Mouse (Mus musculus) embryo, embryonic 11 days (tissue): ENCODE data around the gene Ndufa11.

Source experiments
- DNase-seq: peaks from one replicate; pipeline ENCODE4 v3.0.0-alpha.2; 2015

Gene Ndufa11

DNA sequence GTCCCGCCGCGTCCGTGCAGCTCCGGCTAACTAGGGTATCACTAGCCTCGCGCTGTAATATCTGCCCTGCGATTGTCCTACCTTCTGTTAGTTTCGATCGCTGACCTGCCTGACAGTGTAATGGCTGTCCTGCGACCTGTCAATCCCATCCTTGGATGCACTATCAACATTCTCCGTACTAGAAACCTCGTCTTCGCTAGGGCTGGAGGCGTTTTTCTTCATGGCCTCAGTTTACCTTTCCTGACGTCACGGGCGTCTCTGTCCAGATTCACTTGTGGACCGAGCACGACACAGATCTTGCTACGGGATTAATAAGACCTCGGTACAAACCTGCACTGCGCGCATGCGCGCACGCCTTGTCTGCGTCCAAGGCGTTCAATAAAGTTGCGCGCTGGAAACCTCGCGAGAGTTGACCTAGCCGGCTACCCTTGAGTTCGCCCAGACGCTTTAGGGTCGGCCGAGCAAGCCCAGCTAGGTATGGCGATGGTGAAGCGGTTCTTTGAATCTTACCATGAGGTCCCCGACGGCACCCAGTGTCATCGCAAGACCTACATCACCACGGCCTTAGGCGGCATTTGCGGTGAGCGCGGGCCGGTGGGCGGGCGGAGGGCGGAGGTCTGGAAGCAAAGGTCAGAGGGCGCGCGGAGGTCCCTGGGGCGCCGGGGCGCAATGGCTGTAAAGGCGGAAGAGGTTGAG is at the start of gene Ndufa11, which contains the start of gene Vmac:
Ndufa11 (plus strand) TSS at position 405 of the 696 bp plus-strand sequence.
Vmac (minus strand) TSS at position 660 of the 696 bp plus-strand sequence.
- DNase-seq, result peak; percentile 100

GRCm38 (mm10) chr17:56668384-56669144 is 49.0 kb upstream of the Ndufa11 start:
- DNase-seq, result peak; percentile 91

GRCm38 (mm10) chr17:56669766-56670165 is 47.8 kb upstream of the Ndufa11 start:
- DNase-seq, result no peak

GRCm38 (mm10) chr17:56672941-56673646 is 44.5 kb upstream of the Ndufa11 start, which contains the start of gene Ranbp3:
Gene Ranbp3 (plus strand): TSS chr17:56673294.
- peak; percentile 100 for DNase-seq

- DNase-seq, result no peak
Observed at GRCm38 (mm10) chr17:56673647-56674416, 43.7 kb upstream of the Ndufa11 start.

GRCm38 (mm10) chr17:56681791-56682190 is 35.8 kb upstream of the Ndufa11 start:
- no peak for DNase-seq

DNA sequence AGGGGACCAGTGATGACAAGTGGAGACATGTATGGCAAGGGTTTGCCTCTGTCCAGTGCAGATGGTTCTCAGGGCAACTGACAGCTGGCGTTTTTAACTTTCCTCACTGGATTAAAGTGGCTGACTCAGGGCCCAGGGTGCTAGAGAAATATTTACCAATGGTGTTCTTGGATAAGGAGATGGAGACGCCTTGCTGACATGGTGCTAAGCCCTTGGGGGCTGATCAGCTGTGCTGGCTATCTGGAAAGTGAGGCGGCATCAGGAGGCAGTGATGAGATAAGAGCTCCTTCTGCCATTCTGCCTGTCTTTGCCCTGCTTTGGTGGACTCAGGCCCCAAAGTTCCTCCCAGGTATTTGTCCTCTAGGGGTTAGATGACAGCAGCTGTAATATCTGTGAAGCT is 34.7 kb upstream of the Ndufa11 start:
- no peak for DNase-seq

DNA sequence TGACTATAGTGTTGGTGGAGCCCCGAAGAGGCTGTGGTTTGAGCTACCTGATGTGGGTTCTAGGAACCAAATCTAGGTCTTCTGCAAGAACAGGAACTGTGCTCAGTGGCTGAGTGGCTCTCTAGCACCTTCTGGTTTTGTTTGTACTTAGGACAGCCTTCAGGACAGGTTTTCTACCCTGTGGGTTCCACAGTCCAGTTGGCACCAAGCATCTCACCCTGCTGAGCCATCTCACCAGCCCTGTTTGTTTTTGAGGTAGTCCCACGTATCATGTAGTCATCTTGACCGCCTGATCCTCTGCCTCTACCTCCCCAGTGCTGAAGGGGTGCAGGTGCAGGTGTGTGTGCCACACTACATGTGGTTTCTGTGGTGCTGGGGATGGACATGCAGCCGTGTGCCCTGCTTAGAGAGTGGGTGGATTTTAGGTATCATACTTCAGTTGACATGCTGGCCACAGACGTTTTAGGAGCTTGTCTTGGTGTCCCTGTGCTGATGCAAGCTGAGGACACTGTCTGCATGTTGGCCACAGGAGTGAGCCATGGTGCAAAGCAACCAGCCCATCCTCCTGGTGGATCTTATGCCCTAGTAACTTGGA is 33.9 kb upstream of the Ndufa11 start:
- no peak for DNase-seq

DNA sequence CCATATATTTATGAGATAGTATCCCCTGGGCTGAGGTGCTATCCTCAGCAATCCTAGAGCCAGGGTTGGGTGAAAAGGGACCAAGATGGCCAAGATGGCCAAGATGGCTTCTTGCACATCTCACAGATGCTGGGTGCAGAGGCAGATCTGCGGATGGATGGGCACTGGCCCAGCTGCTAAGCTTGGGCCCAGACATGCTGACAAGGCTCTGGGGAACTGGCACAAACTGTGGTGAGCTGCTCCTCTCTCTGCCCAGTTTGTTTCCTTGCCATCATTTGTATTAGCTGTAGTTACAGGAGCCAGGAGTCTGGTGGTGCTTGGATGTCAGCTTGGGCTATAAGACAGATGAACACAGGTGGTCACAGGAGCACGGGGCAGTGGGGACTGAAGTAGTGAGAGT is 32.9 kb upstream of the Ndufa11 start:
- no peak for DNase-seq

- DNase-seq, result no peak
Observed at GRCm38 (mm10) chr17:56686801-56687200, 30.8 kb upstream of the Ndufa11 start.

DNA sequence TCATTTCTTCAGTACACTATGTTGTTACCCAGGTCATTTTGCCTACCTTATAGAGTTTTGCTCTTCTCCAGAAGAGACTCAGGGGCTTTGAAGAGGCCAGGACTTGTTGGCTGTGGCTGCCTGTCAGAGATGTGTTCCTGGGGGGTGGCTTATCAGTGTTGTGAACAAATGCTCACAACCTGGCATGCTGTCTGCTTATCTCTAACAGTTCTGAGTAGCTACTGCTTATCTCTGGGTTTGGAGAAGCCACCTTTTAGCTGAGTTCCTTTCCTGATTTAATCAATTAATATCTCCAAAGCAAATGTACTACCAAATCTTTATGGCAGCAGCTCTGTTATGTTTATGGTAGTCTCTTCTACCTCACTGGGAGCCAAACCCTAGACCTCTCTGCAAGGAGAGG is 29.5 kb upstream of the Ndufa11 start:
- DNase-seq, result no peak

DNA sequence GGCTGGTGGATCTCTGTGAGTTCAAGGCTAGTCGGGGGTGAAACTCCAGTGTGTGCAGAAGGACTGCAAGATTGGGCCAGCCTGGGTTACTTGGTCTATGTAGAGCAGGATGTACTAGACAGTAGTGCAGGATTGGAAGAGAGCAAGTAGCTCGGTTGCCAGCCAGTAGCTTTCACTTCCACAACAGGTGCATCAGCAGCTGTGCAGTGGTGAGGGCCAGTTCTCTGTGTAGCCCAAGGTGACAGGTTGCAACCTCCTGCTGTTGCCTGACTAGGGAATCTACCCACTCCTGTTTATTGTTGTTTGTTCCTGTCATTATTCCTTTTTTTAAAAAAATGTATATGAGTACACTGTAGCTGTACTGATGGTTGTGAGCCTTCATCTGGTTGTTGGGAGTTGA is 28.9 kb upstream of the Ndufa11 start:
- no peak for DNase-seq

DNA sequence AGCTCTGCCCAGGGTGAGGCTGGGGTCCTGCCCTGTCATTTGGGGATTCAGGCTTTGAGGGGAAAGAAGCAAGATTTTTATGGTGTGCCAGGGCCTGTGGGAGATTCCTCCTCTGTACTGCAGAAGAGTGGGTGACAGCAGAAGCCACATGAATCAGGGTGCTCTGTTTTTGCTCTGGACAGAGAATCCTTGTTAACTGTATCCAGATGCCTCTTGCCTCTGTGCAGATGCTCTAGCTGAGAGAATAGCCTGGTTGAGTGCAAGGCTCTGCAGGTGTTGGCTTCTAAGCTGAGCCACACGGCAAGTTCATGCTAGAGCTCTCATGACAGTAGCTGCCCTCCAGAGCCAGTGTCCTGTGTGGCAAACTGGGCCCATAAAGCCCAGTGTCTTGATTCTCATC is 24.2 kb upstream of the Ndufa11 start:
- no peak for DNase-seq

- DNase-seq, result no peak
Observed at GRCm38 (mm10) chr17:56693851-56694310, 23.7 kb upstream of the Ndufa11 start.

DNA sequence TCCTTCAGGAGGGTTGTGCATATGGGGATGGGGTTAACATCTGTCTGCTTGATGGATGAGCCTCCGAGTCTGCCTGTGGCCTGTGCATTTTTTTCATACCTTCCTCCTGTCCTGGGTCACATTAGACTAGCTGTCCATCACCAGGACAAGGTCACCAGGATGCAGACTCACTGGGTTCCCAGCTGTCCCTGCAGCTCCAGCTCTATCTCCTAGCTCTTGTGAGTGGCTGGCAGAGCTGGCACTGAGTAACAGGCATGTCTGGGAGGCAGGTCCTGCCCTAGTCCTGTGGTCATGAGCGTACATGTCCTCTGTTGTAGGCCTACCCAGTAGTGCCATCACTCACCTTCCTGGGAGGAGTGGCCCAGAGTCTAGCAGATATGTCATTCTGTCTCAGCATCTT is 17.1 kb upstream of the Ndufa11 start:
- no peak for DNase-seq

GRCm38 (mm10) chr17:56703038-56703437 is 14.5 kb upstream of the Ndufa11 start:
- no peak for DNase-seq

GRCm38 (mm10) chr17:56706515-56706914 is 11.1 kb upstream of the Ndufa11 start:
- no peak for DNase-seq

GRCm38 (mm10) chr17:56708692-56709091 is 8.9 kb upstream of the Ndufa11 start:
- no peak for DNase-seq

DNA sequence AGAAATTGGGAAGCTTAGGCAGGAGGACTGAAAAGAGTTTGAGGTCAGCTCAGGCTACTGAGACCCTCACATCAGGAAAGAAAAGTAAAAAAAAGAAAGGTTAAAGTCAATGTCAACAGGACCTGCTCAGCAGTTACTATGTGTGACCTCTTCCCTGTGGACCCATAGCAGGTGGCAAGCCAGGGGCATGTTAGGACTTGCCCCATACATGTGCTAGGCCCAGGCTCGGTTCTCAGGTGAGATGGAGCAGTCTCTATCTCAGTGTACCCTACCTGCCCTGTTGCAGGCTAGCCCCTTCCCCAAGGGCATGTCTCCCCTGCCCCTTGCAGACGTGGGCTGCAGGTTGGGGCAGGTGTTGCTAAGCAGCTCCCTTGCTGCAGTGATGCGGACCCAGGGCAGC is 7.9 kb upstream of the Ndufa11 start:
- no peak for DNase-seq

- no peak for DNase-seq
Observed at GRCm38 (mm10) chr17:56715360-56715759, 2.2 kb upstream of the Ndufa11 start.

- DNase-seq, result no peak
Observed at GRCm38 (mm10) chr17:56715914-56716654, 1.5 kb upstream of the Ndufa11 start.
